Mouse (Mus musculus) E14TG2a.4 (cell line): ENCODE measurements around the gene Hoxd3.

Experiments used
- H3K27me3 ChIP-seq: 2 replicates; pipeline ENCODE4 v1.6.1; 2014; ENCODE audit warnings: low read length, control low read depth; ENCODE audit not compliant: insufficient read depth
- H3K36me3 ChIP-seq: 2 replicates; pipeline ENCODE4 v1.6.1; 2014; ENCODE audit warnings: low read length, control low read depth; ENCODE audit not compliant: insufficient read depth
- H3K4me1 ChIP-seq: replicated peaks from 2 replicates; pipeline ENCODE4 v1.6.1; 2014; ENCODE audit warnings: low read depth, low read length, control low read depth
- H3K4me3 ChIP-seq: replicated peaks from 2 replicates; pipeline ENCODE4 v1.5.1; 2014; ENCODE audit warnings: mild to moderate bottlenecking, low read length
- H3K9me3 ChIP-seq: 2 replicates; pipeline ENCODE4 v1.6.1; 2014; ENCODE audit warnings: low read length, control low read depth
- CTCF ChIP-seq: conservative IDR thresholded peaks from 2 replicates; pipeline ENCODE4 v1.5.1; 2014; ENCODE audit warnings: low read length
- NANOG ChIP-seq: IDR thresholded peaks from 2 replicates; pipeline ENCODE4 v1.6.1; 2014; ENCODE audit warnings: borderline replicate concordance, low read length, mixed read lengths
- POU5F1 ChIP-seq: IDR thresholded peaks from 2 replicates; pipeline ENCODE4 v1.6.1; 2014; ENCODE audit warnings: low read length, borderline replicate concordance

The Hoxd3 gene

GRCm38 (mm10) chr2:74737578-74738070 lies 25.9 kb downstream of the Hoxd3 start:
- H3K4me3 ChIP-seq = no peak overlapping the region
- H3K4me1 ChIP-seq = peaks cover 40% of the 10 kb centered on the region
- peaks cover 99% of the 10 kb centered on the region for H3K27me3 ChIP-seq
- peaks cover 3% of the 10 kb centered on the region; the same call in 1 of the 2 replicates for H3K9me3 ChIP-seq
- no peaks in the 10 kb centered on the region for H3K36me3 ChIP-seq
- TF ChIP-seq NANOG (no peak), POU5F1 (no peak), CTCF (no peak)

- Histone ChIP-seq H3K4me3 (no peak overlapping the region), H3K27me3 (peaks cover 96% of the 10 kb centered on the region), H3K36me3 (no peaks in the 10 kb centered on the region), H3K4me1 (peaks cover 40% of the 10 kb centered on the region), H3K9me3 (peaks cover 6% of the 10 kb centered on the region; the same call in 1 of the 2 replicates)
- TF ChIP-seq NANOG (no peak), POU5F1 (no peak), CTCF (no peak)
Observed at GRCm38 (mm10) chr2:74738623-74739475, 27.1 kb downstream of the Hoxd3 start.

- TF ChIP-seq NANOG (no peak), CTCF (no peak), POU5F1 (no peak)
Observed at GRCm38 (mm10) chr2:74739476-74739800, 27.7 kb downstream of the Hoxd3 start.

GRCm38 (mm10) chr2:74739869-74740268 lies 28.1 kb downstream of the Hoxd3 start:
- Histone ChIP-seq H3K4me1 (peaks cover 36% of the 10 kb centered on the region), H3K27me3 (peaks cover 96% of the 10 kb centered on the region), H3K9me3 (peaks cover 13% of the 10 kb centered on the region; the same call in 1 of the 2 replicates), H3K36me3 (no peaks in the 10 kb centered on the region), H3K4me3 (no peak overlapping the region)
- TF ChIP-seq POU5F1 (no peak), NANOG (no peak), CTCF (no peak)

More at GRCm38 (mm10) chr2:74739476-74739800, 27.7 kb downstream of the Hoxd3 start:
- peaks cover 12% of the 10 kb centered on the region; the same call in 1 of the 2 replicates for H3K9me3 ChIP-seq
- H3K27me3 ChIP-seq = peaks cover 96% of the 10 kb centered on the region
- H3K4me1 ChIP-seq = peaks cover 40% of the 10 kb centered on the region
- H3K36me3 ChIP-seq = no peaks in the 10 kb centered on the region
- H3K4me3 ChIP-seq = no peak overlapping the region

GRCm38 (mm10) chr2:74740311-74741091 lies 28.8 kb downstream of the Hoxd3 start:
- H3K4me1 ChIP-seq = peaks cover 31% of the 10 kb centered on the region
- H3K27me3 ChIP-seq = peaks cover 96% of the 10 kb centered on the region
- H3K4me3 ChIP-seq = peak overlapping the region; percentile 46; the same call in 1 of the 2 replicates
- no peaks in the 10 kb centered on the region for H3K36me3 ChIP-seq
- TF ChIP-seq POU5F1 (no peak), CTCF (no peak), NANOG (no peak)
- H3K9me3 ChIP-seq = peaks cover 13% of the 10 kb centered on the region; the same call in 1 of the 2 replicates

- H3K4me3 ChIP-seq = no peak overlapping the region
Observed at GRCm38 (mm10) chr2:74741252-74741978, 29.7 kb downstream of the Hoxd3 start.

GRCm38 (mm10) chr2:74741979-74742277 lies 30.2 kb downstream of the Hoxd3 start:
- no peaks in the 10 kb centered on the region for H3K36me3 ChIP-seq
- peaks cover 32% of the 10 kb centered on the region for H3K4me1 ChIP-seq
- H3K4me3 ChIP-seq = no peak overlapping the region
- peaks cover 13% of the 10 kb centered on the region; the same call in 1 of the 2 replicates for H3K9me3 ChIP-seq
- TF ChIP-seq NANOG (no peak), CTCF (no peak), POU5F1 (no peak)
- peaks cover 96% of the 10 kb centered on the region for H3K27me3 ChIP-seq

More at GRCm38 (mm10) chr2:74741252-74741978, 29.7 kb downstream of the Hoxd3 start:
- TF ChIP-seq CTCF (no peak), NANOG (no peak), POU5F1 (no peak)
- Histone ChIP-seq H3K9me3 (peaks cover 13% of the 10 kb centered on the region; the same call in 1 of the 2 replicates), H3K36me3 (no peaks in the 10 kb centered on the region), H3K27me3 (peaks cover 96% of the 10 kb centered on the region), H3K4me1 (peaks cover 32% of the 10 kb centered on the region)

GRCm38 (mm10) chr2:74745540-74746297 lies 34.0 kb downstream of the Hoxd3 start:
- Histone ChIP-seq H3K36me3 (no peaks in the 10 kb centered on the region), H3K4me3 (peak overlapping the region; percentile 57), H3K27me3 (peaks cover 96% of the 10 kb centered on the region), H3K4me1 (peaks cover 35% of the 10 kb centered on the region), H3K9me3 (0 out of 2 replicates have a peak, but pooled peaks cover 10% of the 10 kb centered on the region)
- TF ChIP-seq NANOG = no peak
- no peak for TF ChIP-seq CTCF
